Mouse (Mus musculus) kidney, embryonic 16.5 days (tissue): ENCODE data around the gene Prdx3. TPM values are rescaled to one million over a fixed set of nuclear protein-coding genes. Genes with fewer than 3 reads are reported as not detected.
A peak's percentile ranks its signal among the peaks of the same experiment; 100 is the strongest.
"Not testable (repeated sequence)": the region's sequence is repeated elsewhere in the genome, so short reads cannot be mapped to it uniquely, and the experiment has no call there.

Experiments
- ATAC-seq: fragments of 200-750 bp; cut with Nextera tagmentation; 2 replicates; pipeline ENCODE4 v1.8.0; 2017; ENCODE audit warnings: moderate TSS enrichment; ENCODE audit not compliant: low FRiP score, low TSS enrichment
- H3K27ac ChIP-seq: fragments of 300-500 bp; sonication (generic); 2 replicates; pipeline ENCODE4 v1.5.1; 2014; ENCODE audit warnings: low read length
- H3K27me3 ChIP-seq: fragments of 300-500 bp; sonication (generic); 2 replicates; pipeline ENCODE4 v1.6.1; 2014; ENCODE audit warnings: low read length, control low read depth, mixed read lengths; ENCODE audit not compliant: insufficient read depth
- H3K36me3 ChIP-seq: fragments of 300-500 bp; sonication (generic); 2 replicates; pipeline ENCODE4 v1.6.1; 2014; ENCODE audit warnings: low read length, control low read depth, mixed read lengths; ENCODE audit not compliant: insufficient read depth
- H3K4me1 ChIP-seq: fragments of 300-500 bp; sonication (generic); 2 replicates; pipeline ENCODE4 v1.6.1; 2014; ENCODE audit warnings: low read length, control low read depth, mixed read lengths; ENCODE audit not compliant: insufficient read depth
- H3K4me2 ChIP-seq: fragments of 300-500 bp; sonication (generic); replicated peaks from 2 replicates; pipeline ENCODE4 v1.6.1; 2014; ENCODE audit warnings: low read depth, low read length
- H3K4me3 ChIP-seq: fragments of 300-500 bp; sonication (generic); 2 replicates; pipeline ENCODE4 v1.5.1; 2014; ENCODE audit warnings: mild to moderate bottlenecking, low read length
- H3K9ac ChIP-seq: fragments of 300-500 bp; sonication (generic); replicated peaks from 2 replicates; pipeline ENCODE4 v1.6.1; 2014; ENCODE audit warnings: low read length
- H3K9me3 ChIP-seq: fragments of 300-500 bp; sonication (generic); 2 replicates; pipeline ENCODE4 v1.6.1; 2016; ENCODE audit warnings: low read length, control low read depth
- WGBS: fragments of 180-500 bp; shearing (Covaris S2); extraction: QIAGEN DNeasy Blood & Tissue Kit; methylation state at CpG from one replicate; pipeline ENCODE4 v1.1.7; 2014; 5-methylcytosine and 5-hydroxymethylcytosine counted together
- polyA plus RNA-seq: library from polyadenylated mRNA; unstranded; fragments of >200 nt; fragmentation: Nextera tagmentation; extraction: Ambion mirVana; gene quantifications from 2 replicates; pipeline ENCODE4 v1.2.1, GENCODE M21; 2015

The Prdx3 gene
- polyA plus RNA-seq, 1 experiment from 2014 or later: 150 TPM

- 92% methylated on average over 5 of the region's 5 CpGs for WGBS
- ATAC-seq: no peak
- no peak overlapping the region for H3K27ac ChIP-seq
Observed at GRCm38 (mm10) chr19:60871366-60871765, 3.0 kb downstream of the Prdx3 start.

GRCm38 (mm10) chr19:60870489-60870888, 3.9 kb downstream of the Prdx3 start:
- H3K36me3 ChIP-seq: peaks cover 23% of the 10 kb centered on the region
- H3K4me2 ChIP-seq: no peak overlapping the region
- no peaks in the 10 kb centered on the region for H3K9me3 ChIP-seq
- H3K4me3 ChIP-seq: no peak overlapping the region
- H3K27ac ChIP-seq: no peak overlapping the region
- H3K4me1 ChIP-seq: peaks cover 13% of the 10 kb centered on the region
- WGBS: 91% methylated on average over 1 of the region's 1 CpGs
- ATAC-seq: no peak
- H3K27me3 ChIP-seq: no peaks in the 10 kb centered on the region
- H3K9ac ChIP-seq: no peak overlapping the region

More at GRCm38 (mm10) chr19:60871366-60871765, 3.0 kb downstream of the Prdx3 start:
- H3K9ac ChIP-seq: no peak overlapping the region
- no peak overlapping the region for H3K4me2 ChIP-seq
- peaks cover 13% of the 10 kb centered on the region for H3K4me1 ChIP-seq
- H3K4me3 ChIP-seq: no peak overlapping the region
- peaks cover 23% of the 10 kb centered on the region for H3K36me3 ChIP-seq
- H3K9me3 ChIP-seq: no peaks in the 10 kb centered on the region
- H3K27me3 ChIP-seq: no peaks in the 10 kb centered on the region

GRCm38 (mm10) chr19:60866169-60866568, 8.2 kb downstream of the Prdx3 start:
- 100% methylated on average over 4 of the region's 4 CpGs for WGBS
- not testable (repeated sequence) for H3K4me1 ChIP-seq, H3K4me2 ChIP-seq, H3K9ac ChIP-seq, H3K27me3 ChIP-seq, H3K9me3 ChIP-seq, H3K4me3 ChIP-seq, ATAC-seq, H3K27ac ChIP-seq
- peaks cover 36% of the 10 kb centered on the region for H3K36me3 ChIP-seq

- H3K36me3 ChIP-seq: peaks cover 25% of the 10 kb centered on the region
- H3K9me3 ChIP-seq: no peaks in the 10 kb centered on the region
- peak within 1 kb of the TSS; percentile 81 for H3K9ac ChIP-seq
- H3K4me1 ChIP-seq: peaks cover 11% of the 10 kb centered on the region; the same call in 1 of the 2 replicates
- 3% methylated on average over 30 of the region's 30 CpGs for WGBS
- peak; percentile 100 for ATAC-seq
- peak within 1 kb of the TSS; percentile 84 for H3K27ac ChIP-seq
- H3K4me3 ChIP-seq: peak within 1 kb of the TSS; percentile 69
- H3K27me3 ChIP-seq: no peaks in the 10 kb centered on the region
- H3K4me2 ChIP-seq: peak within 1 kb of the TSS; percentile 74
Observed at GRCm38 (mm10) chr19:60860868-60861700, 13.3 kb downstream of the Prdx3 start, which contains the start of gene Sfxn4. Gene Sfxn4 (minus strand): TSS chr19:60861479.

- Histone ChIP-seq H3K4me2 (no peak overlapping the region), H3K4me3 (no peak overlapping the region)
- ATAC-seq: no peak
Observed at GRCm38 (mm10) chr19:60845731-60846130, 28.6 kb downstream of the Prdx3 start.

GRCm38 (mm10) chr19:60843324-60843723, 31.0 kb downstream of the Prdx3 start:
- H3K9me3 ChIP-seq: no peaks in the 10 kb centered on the region
- no peak overlapping the region for H3K9ac ChIP-seq
- no peaks in the 10 kb centered on the region for H3K27me3 ChIP-seq
- no peak overlapping the region for H3K27ac ChIP-seq
- peaks cover 23% of the 10 kb centered on the region; the same call in 1 of the 2 replicates for H3K36me3 ChIP-seq
- H3K4me1 ChIP-seq: no peaks in the 10 kb centered on the region
- no peak for ATAC-seq
- no peak overlapping the region for H3K4me2 ChIP-seq
- H3K4me3 ChIP-seq: no peak overlapping the region

More at GRCm38 (mm10) chr19:60845731-60846130, 28.6 kb downstream of the Prdx3 start:
- H3K9me3 ChIP-seq: no peaks in the 10 kb centered on the region
- no peak overlapping the region for H3K9ac ChIP-seq
- no peak overlapping the region for H3K27ac ChIP-seq
- H3K36me3 ChIP-seq: peaks cover 14% of the 10 kb centered on the region; the same call in 1 of the 2 replicates
- no peaks in the 10 kb centered on the region for H3K27me3 ChIP-seq
- H3K4me1 ChIP-seq: no peaks in the 10 kb centered on the region

GRCm38 (mm10) chr19:60837747-60838146, 36.6 kb downstream of the Prdx3 start:
- H3K9me3 ChIP-seq: no peaks in the 10 kb centered on the region
- 87% methylated on average over 1 of the region's 1 CpGs for WGBS
- H3K4me1 ChIP-seq: no peaks in the 10 kb centered on the region
- H3K27ac ChIP-seq: no peak overlapping the region
- no peak overlapping the region for H3K4me3 ChIP-seq
- H3K36me3 ChIP-seq: peaks cover 46% of the 10 kb centered on the region
- no peaks in the 10 kb centered on the region for H3K27me3 ChIP-seq
- H3K4me2 ChIP-seq: no peak overlapping the region
- no peak overlapping the region for H3K9ac ChIP-seq
- ATAC-seq: 0 out of 2 replicates have a peak, but pooled peaks have one; percentile 15

GRCm38 (mm10) chr19:60818677-60819076, 55.7 kb downstream of the Prdx3 start:
- H3K36me3 ChIP-seq: peaks cover 44% of the 10 kb centered on the region
- no peak overlapping the region for H3K4me3 ChIP-seq
- WGBS: 82% methylated on average over 6 of the region's 6 CpGs
- no peak overlapping the region for H3K4me2 ChIP-seq
- no peak overlapping the region for H3K9ac ChIP-seq
- H3K4me1 ChIP-seq: no peaks in the 10 kb centered on the region
- no peaks in the 10 kb centered on the region for H3K9me3 ChIP-seq
- H3K27ac ChIP-seq: no peak overlapping the region
- ATAC-seq: no peak
- no peaks in the 10 kb centered on the region for H3K27me3 ChIP-seq
